Mouse (Mus musculus) 3134 (cell line): ENCODE measurements around the gene Hnrnpab.
"Not testable (repeated sequence)": the region's sequence is repeated elsewhere in the genome, so short reads cannot be mapped to it uniquely, and the experiment has no call there.

Source experiments
- DNase-seq: peaks from one replicate; pipeline ENCODE4 v3.0.0-alpha.2; 2011; ENCODE audit warnings: low spot score; ENCODE audit not compliant: insufficient read length; ENCODE audit errors: extremely low read depth

Hnrnpab gene

DNA sequence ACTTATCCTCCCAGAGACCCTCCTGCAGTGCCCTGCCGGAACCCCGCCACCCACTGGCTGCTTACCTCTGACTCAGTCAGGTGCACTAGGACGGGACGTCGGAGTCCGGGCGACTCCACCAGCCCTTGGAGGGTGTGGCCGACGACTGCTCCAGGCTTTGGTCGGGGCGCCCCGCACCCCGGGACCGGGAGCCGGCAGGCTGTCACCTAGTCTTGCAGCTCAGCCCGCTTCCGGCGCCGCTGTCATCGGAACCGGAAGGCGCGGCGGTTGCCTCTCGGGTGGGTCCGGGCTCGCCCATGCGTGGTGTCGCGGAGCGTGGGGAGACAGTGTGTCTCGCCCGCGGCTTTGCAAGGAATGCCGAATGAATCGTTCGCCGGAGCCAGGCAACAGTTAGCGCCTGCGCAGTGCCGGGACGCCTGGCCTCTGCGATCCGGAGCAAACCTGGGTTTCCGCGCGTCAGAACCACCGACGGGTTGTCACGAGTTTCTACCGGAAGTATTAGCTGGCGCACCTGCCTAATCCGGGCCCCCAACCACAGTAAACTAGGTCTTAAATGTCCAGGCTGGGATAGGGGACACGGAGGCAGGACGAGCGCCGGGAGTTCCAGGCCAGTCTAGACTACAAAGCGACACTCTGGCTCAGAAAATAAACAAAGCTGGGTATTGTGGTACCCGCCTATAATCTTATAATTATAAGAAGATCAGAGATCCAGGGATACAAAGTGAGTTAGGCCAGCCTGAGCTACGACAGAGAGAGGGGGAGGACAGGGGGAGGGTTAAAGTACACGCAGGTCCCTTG lies 29.1 kb upstream of the Hnrnpab start, which contains the start of gene Rmnd5b:
Gene Rmnd5b (minus strand): TSS at position 372 of the 798 bp plus-strand sequence.
- DNase-seq: peak; percentile 91

GRCm38 (mm10) chr11:51635127-51635524 lies 28.5 kb upstream of the Hnrnpab start:
- DNase-seq: no peak

GRCm38 (mm10) chr11:51633721-51634120 lies 27.1 kb upstream of the Hnrnpab start:
- DNase-seq: no peak

GRCm38 (mm10) chr11:51633200-51633599 lies 26.6 kb upstream of the Hnrnpab start:
- not testable (repeated sequence) for DNase-seq

- no peak for DNase-seq
These were observed 25.6 kb upstream of the Hnrnpab start for GRCm38 (mm10) chr11:51632130-51632753.

GRCm38 (mm10) chr11:51629651-51630314 lies 23.1 kb upstream of the Hnrnpab start:
- no peak for DNase-seq

DNA sequence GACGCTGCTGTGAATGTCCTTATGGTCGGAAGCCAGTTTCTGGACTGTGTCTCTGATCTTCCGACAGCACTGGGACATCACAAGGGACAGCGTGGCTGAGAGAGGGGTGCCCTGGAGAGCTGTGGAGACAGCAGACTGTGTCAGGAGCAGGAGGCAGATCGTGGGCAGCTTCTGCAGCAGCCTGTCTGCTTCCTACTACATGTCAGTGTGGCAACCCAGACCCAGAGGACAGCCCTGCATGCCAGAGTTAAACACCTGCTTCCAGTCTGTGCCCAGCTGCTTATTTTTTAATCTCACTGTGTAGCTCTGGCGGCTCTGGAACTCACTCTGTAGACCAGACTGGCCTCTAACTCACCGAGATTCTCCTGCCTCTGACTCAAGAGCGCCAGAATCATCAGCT lies 21.3 kb upstream of the Hnrnpab start:
- DNase-seq: no peak

DNA sequence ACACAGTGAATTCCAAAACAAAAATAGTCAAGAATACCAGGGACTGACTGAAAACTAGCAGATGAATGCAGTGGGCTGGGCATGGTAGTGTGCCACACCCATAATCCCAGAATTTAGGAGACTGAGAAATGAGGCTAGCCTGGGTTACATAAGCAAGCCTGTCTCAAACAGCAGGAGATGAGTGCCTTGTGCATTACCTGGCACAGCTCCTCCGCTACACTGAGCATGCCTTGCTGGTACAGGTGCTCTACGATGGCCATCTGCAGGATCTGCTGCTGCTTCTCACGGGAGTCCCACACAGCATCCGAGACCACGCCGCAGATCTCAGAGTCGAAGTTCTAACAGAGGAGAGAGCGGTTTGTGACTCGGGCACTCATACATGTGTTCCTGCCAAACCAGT lies 20.8 kb upstream of the Hnrnpab start:
- no peak for DNase-seq

DNA sequence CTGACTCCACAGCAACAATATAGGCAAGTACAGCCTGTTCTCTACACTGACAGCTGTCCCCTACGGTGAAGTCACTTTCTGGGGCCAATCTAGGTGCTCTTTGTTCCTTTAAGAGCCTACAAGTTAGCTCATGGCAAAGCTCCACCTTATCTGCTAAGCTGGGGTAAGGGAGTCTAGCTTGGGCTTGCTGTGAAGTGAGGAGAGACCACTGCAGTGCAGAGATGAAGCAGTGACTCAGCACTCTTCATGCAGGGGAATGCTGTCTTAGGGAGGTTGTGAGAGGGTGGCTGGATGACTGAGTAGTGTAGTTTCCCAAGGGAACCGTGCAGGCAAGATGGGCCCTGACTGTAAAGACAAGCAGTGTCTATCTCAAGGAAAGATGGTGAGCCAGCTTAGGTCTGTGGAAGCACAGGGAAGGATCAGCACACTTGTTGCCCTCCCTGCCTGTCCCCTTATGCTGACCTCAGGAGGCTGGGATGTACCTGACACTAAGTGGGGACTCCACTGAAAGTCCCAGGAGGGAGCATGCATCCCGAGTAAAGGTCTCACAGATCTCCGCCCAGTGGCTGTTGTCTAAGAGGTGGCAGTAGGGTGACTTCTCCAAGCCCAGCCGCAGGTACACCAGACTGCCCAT lies 18.7 kb upstream of the Hnrnpab start:
- DNase-seq: no peak

GRCm38 (mm10) chr11:51622971-51623491 lies 16.4 kb upstream of the Hnrnpab start:
- DNase-seq: no peak

- DNase-seq: no peak
These were observed 15.1 kb upstream of the Hnrnpab start for GRCm38 (mm10) chr11:51621776-51622175.

GRCm38 (mm10) chr11:51620084-51620483 lies 13.4 kb upstream of the Hnrnpab start:
- DNase-seq: no peak

DNA sequence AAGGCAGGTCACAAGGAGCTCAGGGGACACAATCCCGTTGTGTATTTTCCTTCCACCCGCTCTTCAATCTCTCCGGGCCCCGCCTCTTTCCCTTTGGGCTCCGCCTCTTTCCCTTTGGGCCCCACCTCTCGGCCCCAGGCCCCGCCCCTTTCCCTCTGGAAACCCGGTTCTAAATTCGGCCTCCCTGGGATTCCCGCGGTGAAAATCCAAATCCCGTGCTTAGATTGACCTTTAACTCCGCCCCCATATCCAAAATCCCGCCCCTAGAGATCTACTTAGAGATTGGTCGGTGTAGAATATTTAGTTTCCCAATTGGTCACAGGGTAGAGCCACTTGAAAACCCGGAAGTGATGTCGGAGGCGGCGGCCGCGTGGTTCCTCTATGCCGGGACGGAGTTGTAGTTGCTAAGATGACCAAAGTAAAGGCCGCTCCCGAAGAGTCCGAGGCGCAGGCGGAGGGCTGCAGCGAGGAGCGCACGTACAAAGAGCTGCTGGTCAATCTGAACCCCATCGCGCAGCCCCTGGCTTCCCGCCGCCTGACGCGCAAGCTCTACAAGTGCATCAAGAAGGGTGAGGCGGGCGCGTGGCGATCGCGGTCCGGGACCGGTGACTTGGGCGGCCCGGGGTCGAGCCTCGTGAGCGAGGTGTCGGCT lies 12.9 kb upstream of the Hnrnpab start, which contains the start of gene Nhp2:
Gene Nhp2 (plus strand): TSS at position 327 of the 652 bp plus-strand sequence.
- DNase-seq: peak; percentile 96

GRCm38 (mm10) chr11:51618894-51619408 lies 12.3 kb upstream of the Hnrnpab start:
- no peak for DNase-seq

- no peak for DNase-seq
These were observed 11.0 kb upstream of the Hnrnpab start for GRCm38 (mm10) chr11:51617693-51618092.

DNA sequence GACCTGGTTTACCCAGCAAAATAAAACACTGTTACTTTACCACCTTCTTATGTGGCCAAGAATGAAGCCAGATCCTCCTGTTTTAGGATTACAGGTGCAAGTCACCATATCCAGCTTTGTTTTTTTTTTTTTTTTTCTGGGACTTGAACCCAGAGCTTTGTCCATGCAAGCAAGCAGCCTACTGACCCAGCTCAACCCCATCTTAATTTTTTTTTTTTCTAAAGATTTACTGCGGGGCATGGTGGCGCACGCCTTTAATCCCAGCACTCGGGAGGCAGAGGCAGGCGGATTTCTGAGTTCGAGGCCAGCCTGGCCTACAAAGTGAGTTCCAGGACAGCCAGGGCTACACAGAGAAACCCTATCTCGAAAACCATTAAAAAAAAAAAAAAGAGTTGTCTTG lies 9.5 kb upstream of the Hnrnpab start:
- DNase-seq: not testable (repeated sequence)

GRCm38 (mm10) chr11:51615601-51616000 lies 9.0 kb upstream of the Hnrnpab start:
- peak; percentile 82 for DNase-seq

DNA sequence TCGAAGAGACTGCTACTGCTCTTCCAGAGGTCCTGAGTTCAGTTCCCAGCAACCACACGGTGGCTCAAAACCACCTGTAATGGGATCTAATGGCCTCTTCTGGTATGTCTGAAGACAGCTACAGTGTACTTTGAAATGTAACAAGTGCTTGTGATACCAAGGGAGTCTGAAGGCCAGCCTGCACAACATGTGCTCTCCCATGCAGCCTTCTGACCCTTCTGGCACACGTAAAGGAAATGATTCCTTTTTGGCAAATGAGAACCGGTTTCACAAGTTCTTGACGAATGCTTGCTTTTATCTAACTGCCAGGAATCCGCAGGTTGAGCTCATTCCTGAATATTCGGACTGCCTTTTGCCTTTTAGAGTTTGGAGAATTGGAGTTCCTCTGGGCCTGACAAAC lies 8.5 kb upstream of the Hnrnpab start:
- DNase-seq: peak; percentile 49

DNA sequence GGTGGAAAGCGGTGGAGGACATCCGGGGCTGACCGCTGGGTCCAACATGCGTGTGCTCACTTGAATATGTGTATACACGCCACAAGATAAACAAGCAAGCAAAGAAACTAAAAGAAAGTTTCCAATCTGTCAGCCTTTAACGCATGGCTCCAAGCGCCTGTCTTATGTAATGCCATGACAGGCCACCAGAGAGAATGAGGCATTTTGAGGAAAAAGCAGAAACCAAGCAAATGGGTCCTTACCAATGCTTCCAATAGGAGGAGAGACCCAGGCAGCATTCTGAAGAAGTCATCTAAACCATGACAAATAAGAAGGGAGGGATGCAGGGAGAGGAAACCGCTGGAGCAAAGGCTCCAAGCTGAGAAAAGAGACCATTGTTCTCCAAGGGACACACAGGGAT lies 7.6 kb upstream of the Hnrnpab start:
- DNase-seq: no peak

- not testable (repeated sequence) for DNase-seq
These were observed 3.3 kb upstream of the Hnrnpab start for GRCm38 (mm10) chr11:51609940-51610339.
